Mouse (Mus musculus) limb, embryonic 10.5 days (tissue): Measurements from ENCODE around the gene Hist1h1b. TPM values are rescaled to one million over a fixed set of nuclear protein-coding genes. Genes with fewer than 3 reads are reported as not detected.

Experiments
- DNase-seq: peaks from one replicate; pipeline ENCODE4 v3.0.0-alpha.2; 2017; ENCODE audit warnings: low spot score
- H3K27ac ChIP-seq: fragments of 300-500 bp; sonication (generic); 2 replicates; pipeline ENCODE4 v1.5.1; 2016; ENCODE audit warnings: mild to moderate bottlenecking
- H3K27me3 ChIP-seq: fragments of 300-500 bp; sonication (generic); 2 replicates; pipeline ENCODE4 v1.6.1; 2016; ENCODE audit warnings: low read depth, mild to moderate bottlenecking; ENCODE audit not compliant: poor library complexity, severe bottlenecking
- H3K36me3 ChIP-seq: fragments of 300-500 bp; sonication (generic); 2 replicates; pipeline ENCODE4 v1.6.1; 2016; ENCODE audit warnings: mild to moderate bottlenecking, moderate library complexity
- H3K4me1 ChIP-seq: fragments of 300-500 bp; sonication (generic); 2 replicates; pipeline ENCODE4 v1.6.1; 2016
- H3K4me3 ChIP-seq: fragments of 300-500 bp; sonication (generic); 2 replicates; pipeline ENCODE4 v1.5.1; 2016; ENCODE audit warnings: mild to moderate bottlenecking, moderate library complexity
- H3K9me3 ChIP-seq: fragments of 300-500 bp; sonication (generic); replicated peaks from 2 replicates; pipeline ENCODE4 v1.6.1; 2016; ENCODE audit warnings: mild to moderate bottlenecking
- WGBS: fragments of 180-500 bp; shearing (Covaris S2); methylation state at CpG from one replicate; pipeline ENCODE4 v1.1.7; 2016; 5-methylcytosine and 5-hydroxymethylcytosine counted together
- microRNA-seq: library from miRNA; unstranded; fragments of <30 nt; microRNA quantifications from one replicate; pipeline ENCODE4, GENCODE M21; 2017
- polyA plus RNA-seq: library from polyadenylated mRNA; unstranded; fragments of >200 nt; fragmentation: Nextera tagmentation; extraction: Ambion mirVana; gene quantifications from 2 replicates; pipeline ENCODE4 v1.2.1, GENCODE M21; 2016

Hist1h1b gene
- polyA plus RNA-seq, 1 experiment from 2014 or later = 33.1 TPM

- H3K27ac ChIP-seq = peak overlapping the region; percentile 98
- H3K4me1 ChIP-seq = peaks cover 13% of the 10 kb centered on the region
- DNase-seq = peak; percentile 83
- H3K4me3 ChIP-seq = peak overlapping the region; percentile 60
- no peaks in the 10 kb centered on the region for H3K27me3 ChIP-seq
- under 1% methylated on average over 21 of the region's 21 CpGs for WGBS
- H3K36me3 ChIP-seq = no peaks in the 10 kb centered on the region
- no peaks in the 10 kb centered on the region for H3K9me3 ChIP-seq
Measured at GRCm38 (mm10) chr13:21734010-21734905, 46.2 kb downstream of the Hist1h1b start.

- Histone ChIP-seq H3K4me1 (peaks cover 13% of the 10 kb centered on the region), H3K4me3 (peak overlapping the region; percentile 60; the same call in 1 of the 2 replicates), H3K9me3 (no peaks in the 10 kb centered on the region), H3K36me3 (no peaks in the 10 kb centered on the region), H3K27ac (peak overlapping the region; percentile 98), H3K27me3 (no peaks in the 10 kb centered on the region)
- DNase-seq = peak; percentile 50
- 58% methylated on average over 5 of the region's 5 CpGs for WGBS
Measured at GRCm38 (mm10) chr13:21733466-21733865, 47.0 kb downstream of the Hist1h1b start.

Small RNA genes lying within 50 kb of the gene (microRNA-seq; reads per million reads assigned to microRNA genes)
- not detected for gene Gm19658
- gene Gm44346 = not detected
- 0.88 reads per million for gene Gm44454

Other genes starting within 250 kb of the Hist1h1b start
- 6.8 and 9.6 TPM in 2 replicates for gene Zkscan8, start 249.5 kb downstream of the Hist1h1b start, polyA plus RNA-seq
- gene Olfr1366, start 237.8 kb downstream of the Hist1h1b start, polyA plus RNA-seq = 0.06 TPM in 1 of 2 replicates, not detected in the other
- gene Olfr1535, start 220.7 kb downstream of the Hist1h1b start, polyA plus RNA-seq = not detected in 2 replicates
- gene Olfr1364, start 198.9 kb downstream of the Hist1h1b start, polyA plus RNA-seq = not detected in 2 replicates
- not detected in 2 replicates for gene Olfr1362, start 166.6 kb downstream of the Hist1h1b start, polyA plus RNA-seq
- gene Olfr11, start 138.1 kb downstream of the Hist1h1b start, polyA plus RNA-seq = not detected in 2 replicates
- gene Olfr1361, start 117.2 kb downstream of the Hist1h1b start, polyA plus RNA-seq = not detected in 2 replicates
- not detected in 2 replicates for gene Olfr1360, start 103.2 kb downstream of the Hist1h1b start, polyA plus RNA-seq
- not detected in 2 replicates for gene Olfr1359, start 82.5 kb downstream of the Hist1h1b start, polyA plus RNA-seq
- 1.7 and 2.0 TPM in 2 replicates for gene Hist1h2bl, start 64.5 kb downstream of the Hist1h1b start, polyA plus RNA-seq
- 19.5 and 28.4 TPM in 2 replicates for gene Hist1h2ai, start 64.2 kb downstream of the Hist1h1b start, polyA plus RNA-seq
- 8.0 and 10.2 TPM in 2 replicates for gene Hist1h3h, start 63.0 kb downstream of the Hist1h1b start, polyA plus RNA-seq
- 6.8 and 7.9 TPM in 2 replicates for gene Hist1h2bm, start 58.6 kb downstream of the Hist1h1b start, polyA plus RNA-seq
- 0.92 and 1.6 TPM in 2 replicates for gene Hist1h4j, start 45.6 kb downstream of the Hist1h1b start, polyA plus RNA-seq
- 4.9 TPM in 1 of 2 replicates, not detected in the other for gene Hist1h4k, start 30.1 kb downstream of the Hist1h1b start, polyA plus RNA-seq
- 14.3 and 19.6 TPM in 2 replicates for gene Hist1h2ak, start 26.8 kb downstream of the Hist1h1b start, polyA plus RNA-seq
- gene Hist1h2bn, start 26.5 kb downstream of the Hist1h1b start, polyA plus RNA-seq = 1.4 and 3.8 TPM in 2 replicates
- gene Hist1h3i, start 2.7 kb upstream of the Hist1h1b start, polyA plus RNA-seq = 131 and 133 TPM in 2 replicates
- gene Hist1h2an, start 6.6 kb upstream of the Hist1h1b start, polyA plus RNA-seq = 5.4 and 9.9 TPM in 2 replicates
- gene Hist1h2bp, start 6.8 kb upstream of the Hist1h1b start, polyA plus RNA-seq = 3.4 and 5.5 TPM in 2 replicates
- 17.9 and 22.1 TPM in 2 replicates for gene Hist1h2bq, start 29.6 kb upstream of the Hist1h1b start, polyA plus RNA-seq
- gene Hist1h2ao, start 29.8 kb upstream of the Hist1h1b start, polyA plus RNA-seq = 2.0 and 2.1 TPM in 2 replicates
- not detected in 2 replicates for gene Hist1h4m, start 31.1 kb upstream of the Hist1h1b start, polyA plus RNA-seq
- gene Hist1h4n, start 51.6 kb upstream of the Hist1h1b start, polyA plus RNA-seq = 10.5 and 11.5 TPM in 2 replicates
- gene Hist1h2ap, start 52.9 kb upstream of the Hist1h1b start, polyA plus RNA-seq = 6,450 and 6,557 TPM in 2 replicates
- gene Hist1h2br, start 53.1 kb upstream of the Hist1h1b start, polyA plus RNA-seq = 19.4 and 23.0 TPM in 2 replicates
- gene Zfp184, start 164.5 kb upstream of the Hist1h1b start, polyA plus RNA-seq = 22.4 and 27.0 TPM in 2 replicates
- gene Pom121l2, start 200.6 kb upstream of the Hist1h1b start, polyA plus RNA-seq = 0.14 and 0.28 TPM in 2 replicates
- gene Prss16, start 229.1 kb upstream of the Hist1h1b start, polyA plus RNA-seq = 0.20 TPM in 1 of 2 replicates, not detected in the other